ENCODE assay signal across 25 mouse cellular contexts in genomic region chr17:26793068-26793765, GRCm38 (mm10). TPM values are rescaled to one million over a fixed set of nuclear protein-coding genes. Genes with fewer than 3 reads are reported as not detected.
A peak's percentile ranks its signal among the peaks of the same experiment; 100 is the strongest.
DNase-seq lines count a peak whose midpoint lies in the region; ATAC-seq and TF ChIP-seq lines count a peak whose summit lies in the region.
"Had no signal": no experiment of that assay in that cellular context is flagged by ENCODE, and none has a peak within 500 bp of the region (broad histone marks: within the 10 kb centered on the region; RNA-seq: fewer than 3 reads in every experiment).

No protein-coding gene starts in this region.

- H3K9me3 ChIP-seq in forebrain, embryonic 11.5 days (ENCODE audit: control insufficient read depth, low read length), result no peaks in the 10 kb centered on the region
- H3K9me3 ChIP-seq in forebrain, embryonic 12.5 days, result no peaks in the 10 kb centered on the region
- H3K9me3 ChIP-seq in lung, postnatal 0 days (ENCODE audit: low read length), result no peaks in the 10 kb centered on the region
- H3K9me3 ChIP-seq: embryonic facial prominence, embryonic 15.5 days; neural tube, embryonic 15.5 days had no signal

- no peak overlapping the region for H3K4me3 ChIP-seq in forebrain, embryonic 11.5 days (ENCODE audit: low read depth, low read length)
- H3K4me3 ChIP-seq in forebrain, embryonic 12.5 days (replicated peaks), result no peak overlapping the region
- H3K4me3 ChIP-seq in lung, postnatal 0 days (ENCODE audit: low read depth, low read length), result no peak overlapping the region
- H3K4me3 ChIP-seq: embryonic facial prominence, embryonic 15.5 days; gastrocnemius, adult 2 months; heart, adult 2 months; neural tube, embryonic 15.5 days had no signal

- no peak overlapping the region for H3K4me2 ChIP-seq in forebrain, embryonic 11.5 days (ENCODE audit: low read depth, low read length, severe bottlenecking)
- H3K4me2 ChIP-seq in forebrain, embryonic 12.5 days, result no peak overlapping the region
- H3K4me2 ChIP-seq in lung, postnatal 0 days (replicated peaks; ENCODE audit: low read depth, low read length), result no peak overlapping the region
- H3K4me2 ChIP-seq: embryonic facial prominence, embryonic 15.5 days; neural tube, embryonic 15.5 days had no signal

- H3K9ac ChIP-seq in forebrain, embryonic 11.5 days (ENCODE audit: low read length), result no peak overlapping the region
- no peak overlapping the region for H3K9ac ChIP-seq in forebrain, embryonic 12.5 days
- no peak overlapping the region for H3K9ac ChIP-seq in lung, postnatal 0 days (replicated peaks; ENCODE audit: low read depth)
- H3K9ac ChIP-seq: embryonic facial prominence, embryonic 15.5 days; neural tube, embryonic 15.5 days had no signal

- WGBS in forebrain, embryonic 11.5 days, result 87% methylated on average over 5 of the region's 5 CpGs
- WGBS in forebrain, embryonic 12.5 days, result 89% methylated on average over 5 of the region's 5 CpGs
- 74% methylated on average over 5 of the region's 5 CpGs for WGBS in lung, postnatal 0 days

- TF ChIP-seq EP300 in lung, postnatal 0 days (IDR thresholded peaks at IDR 0.05), result no peak

- ATAC-seq in forebrain, embryonic 11.5 days (replicated peaks; ENCODE audit: low FRiP score), result no peak
- ATAC-seq in forebrain, embryonic 12.5 days (ENCODE audit: low FRiP score), result no peak
- peak; percentile 38; the same call in 1 of the 2 replicates for ATAC-seq in lung, postnatal 0 days
- ATAC-seq: midbrain, embryonic 16.5 days; Patski had no signal

- H3K27me3 ChIP-seq in forebrain, embryonic 11.5 days (ENCODE audit: control insufficient read depth, insufficient read depth, low read length), result no peaks in the 10 kb centered on the region
- H3K27me3 ChIP-seq in forebrain, embryonic 12.5 days, result no peaks in the 10 kb centered on the region
- no peaks in the 10 kb centered on the region for H3K27me3 ChIP-seq in lung, postnatal 0 days (replicated peaks; ENCODE audit: insufficient read depth, low read length)
- no peaks in the 10 kb centered on the region for H3K27me3 ChIP-seq in splenic B cell, adult 2 months (ENCODE audit: control insufficient read depth, insufficient read depth, low read length, poor library complexity, severe bottlenecking)
- H3K27me3 ChIP-seq: embryonic facial prominence, embryonic 15.5 days; neural tube, embryonic 15.5 days; Patski had no signal

- H3K4me1 ChIP-seq in forebrain, embryonic 11.5 days (replicated peaks; ENCODE audit: control insufficient read depth, insufficient read depth, low read length), result no peaks in the 10 kb centered on the region
- no peaks in the 10 kb centered on the region for H3K4me1 ChIP-seq in forebrain, embryonic 12.5 days
- H3K4me1 ChIP-seq in lung, postnatal 0 days (ENCODE audit: insufficient read depth, low read depth, low read length), result no peaks in the 10 kb centered on the region
- H3K4me1 ChIP-seq: embryonic facial prominence, embryonic 15.5 days; neural tube, embryonic 15.5 days had no signal

- peaks cover 12% of the 10 kb centered on the region; the same call in 1 of the 2 replicates for H3K36me3 ChIP-seq in forebrain, embryonic 11.5 days (ENCODE audit: control insufficient read depth, insufficient read depth, low read length)
- H3K36me3 ChIP-seq in forebrain, embryonic 12.5 days (replicated peaks), result peaks cover 52% of the 10 kb centered on the region
- peaks cover 26% of the 10 kb centered on the region; the same call in 1 of the 2 replicates for H3K36me3 ChIP-seq in lung, postnatal 0 days (ENCODE audit: insufficient read depth, low read length)
- peaks cover 3% of the 10 kb centered on the region; the same call in 1 of the 2 replicates for H3K36me3 ChIP-seq in splenic B cell, adult 2 months (ENCODE audit: control insufficient read depth, insufficient read depth, low read length, poor library complexity, severe bottlenecking)

- TF ChIP-seq CTCF in lung, postnatal 0 days (IDR thresholded peaks at IDR 0.05), result no peak

- DNase-seq in forebrain, embryonic 11.5 days (ENCODE audit: low spot score), result peak; percentile 51
- peak; percentile 11 for DNase-seq in lung, postnatal 0 days (ENCODE audit: low spot score)
- no peak for DNase-seq in lung, postnatal 14 days
- DNase-seq in MEL-GATA-1-ER (ENCODE audit: extremely low read depth, low read depth), result peak; percentile 11
- DNase-seq in splenic B cell, adult 2 months (ENCODE audit: low read depth, low spot score), result peak; percentile 33
- no peak for DNase-seq in cerebellum, adult 11-12 months
- no peak for DNase-seq in MN1 (ENCODE audit: low spot score)
- DNase-seq: adrenal gland, adult 8-10 months; B cell, adult 2 months; cerebellum, postnatal 10 days; embryo, embryonic 11 days; gastrocnemius, adult 2 months; heart, adult 2 months; kidney, adult 8-10 months; kidney, postnatal 36 days; lung, postnatal 4 days; right cerebral cortex, postnatal 14 days; thymus, adult 18-20 months had no signal

- no peak overlapping the region for H3K27ac ChIP-seq in forebrain, embryonic 11.5 days (ENCODE audit: low read depth, low read length)
- H3K27ac ChIP-seq in forebrain, embryonic 12.5 days, result no peak overlapping the region
- H3K27ac ChIP-seq in lung, postnatal 0 days (ENCODE audit: low read length), result no peak overlapping the region
- H3K27ac ChIP-seq: embryonic facial prominence, embryonic 15.5 days; gastrocnemius, adult 2 months; heart, adult 2 months; neural tube, embryonic 15.5 days had no signal

RNA-seq across cellular contexts. Expression of gene Bnip1, which starts 12.4 kb away (rescaled TPM):
- polyA plus RNA-seq in forebrain, embryonic 11.5 days (2014; fragmentation: Nextera tagmentation; extraction: Ambion mirVana), result 46.1 and 49.7 TPM in 2 replicates
- polyA plus RNA-seq in forebrain, embryonic 12.5 days (2016; fragmentation: Nextera tagmentation; extraction: Ambion mirVana), result 42.3 and 47.6 TPM in 2 replicates
- 22.6 and 23.7 TPM in 2 replicates for polyA plus RNA-seq in lung, postnatal 0 days (2015; fragmentation: Nextera tagmentation; extraction: Ambion mirVana)

RNA-seq across cellular contexts. Expression of gene Nkx2-5, which starts 51.6 kb away (rescaled TPM):
- polyA plus RNA-seq in forebrain, embryonic 11.5 days (2014; fragmentation: Nextera tagmentation; extraction: Ambion mirVana), result not detected in 2 replicates
- polyA plus RNA-seq in forebrain, embryonic 12.5 days (2016; fragmentation: Nextera tagmentation; extraction: Ambion mirVana), result not detected in 2 replicates
- polyA plus RNA-seq in lung, postnatal 0 days (2015; fragmentation: Nextera tagmentation; extraction: Ambion mirVana), result 0.38 and 1.2 TPM in 2 replicates
- polyA plus RNA-seq: hindbrain, embryonic 11.5 days; liver, embryonic 16.5 days; midbrain, embryonic 16.5 days; neural tube, embryonic 15.5 days; Patski had no signal

Comparison
In these comparisons a context has a peak if more than half of its experiments do, and no peak if none do; other contexts are left out.
1. DNase-seq: peak in forebrain, embryonic 11.5 days (single experiment), lung, postnatal 0 days (single experiment), MEL-GATA-1-ER (single experiment) and splenic B cell, adult 2 months (single experiment); none in lung, postnatal 14 days (single experiment), cerebellum, adult 11-12 months (single experiment) and MN1 (single experiment).